Mouse (Mus musculus) heart, embryonic 11.5 days (tissue): ENCODE measurements around the gene Sipa1l2. TPM values are rescaled to one million over a fixed set of nuclear protein-coding genes. Genes with fewer than 3 reads are reported as not detected.

Source experiments
- ATAC-seq: fragments of 200-750 bp; cut with Nextera tagmentation; replicated peaks from 2 replicates; pipeline ENCODE4 v1.8.0; 2017; ENCODE audit warnings: moderate library complexity; ENCODE audit not compliant: insufficient number of reproducible peaks, low FRiP score, low TSS enrichment
- H3K27ac ChIP-seq: fragments of 300-500 bp; sonication (generic); 2 replicates; pipeline ENCODE4 v1.5.1; 2014; ENCODE audit warnings: mild to moderate bottlenecking, low read depth, low read length
- H3K27me3 ChIP-seq: fragments of 300-500 bp; sonication (generic); 2 replicates; pipeline ENCODE4 v1.6.1; 2014; ENCODE audit warnings: mild to moderate bottlenecking, low read length, mixed read lengths; ENCODE audit not compliant: control insufficient read depth, insufficient read depth
- H3K36me3 ChIP-seq: fragments of 300-500 bp; sonication (generic); 2 replicates; pipeline ENCODE4 v1.6.1; 2014; ENCODE audit warnings: mild to moderate bottlenecking, low read length, moderate library complexity, mixed read lengths; ENCODE audit not compliant: control insufficient read depth, insufficient read depth
- H3K4me1 ChIP-seq: fragments of 300-500 bp; sonication (generic); 2 replicates; pipeline ENCODE4 v1.6.1; 2014; ENCODE audit warnings: low read length; ENCODE audit not compliant: control insufficient read depth, insufficient read depth
- H3K4me2 ChIP-seq: fragments of 300-500 bp; sonication (generic); 2 replicates; pipeline ENCODE4 v1.6.1; 2014; ENCODE audit warnings: mild to moderate bottlenecking, moderate library complexity
- H3K4me3 ChIP-seq: fragments of 300-500 bp; sonication (generic); 2 replicates; pipeline ENCODE4 v1.5.1; 2014; ENCODE audit warnings: low read depth, low read length
- H3K9ac ChIP-seq: fragments of 300-500 bp; sonication (generic); 2 replicates; pipeline ENCODE4 v1.6.1; 2014; ENCODE audit warnings: mild to moderate bottlenecking, low read depth, low read length, moderate library complexity
- H3K9me3 ChIP-seq: fragments of 300-500 bp; sonication (generic); replicated peaks from 2 replicates; pipeline ENCODE4 v1.6.1; 2016; ENCODE audit warnings: low read length; ENCODE audit not compliant: control insufficient read depth
- WGBS: fragments of 180-500 bp; shearing (Covaris S2); extraction: QIAGEN DNeasy Blood & Tissue Kit; methylation state at CpG from one replicate; pipeline ENCODE4 v1.1.7; 2014; ENCODE audit not compliant: insufficient replicate concordance; 5-methylcytosine and 5-hydroxymethylcytosine counted together
- polyA plus RNA-seq: library from polyadenylated mRNA; unstranded; fragments of >200 nt; fragmentation: Nextera tagmentation; extraction: Ambion mirVana; gene quantifications from 2 replicates; pipeline ENCODE4 v1.2.1, GENCODE M21; 2014

Sipa1l2 gene
- polyA plus RNA-seq, 1 experiment from 2014 or later = 16.8 TPM

DNA sequence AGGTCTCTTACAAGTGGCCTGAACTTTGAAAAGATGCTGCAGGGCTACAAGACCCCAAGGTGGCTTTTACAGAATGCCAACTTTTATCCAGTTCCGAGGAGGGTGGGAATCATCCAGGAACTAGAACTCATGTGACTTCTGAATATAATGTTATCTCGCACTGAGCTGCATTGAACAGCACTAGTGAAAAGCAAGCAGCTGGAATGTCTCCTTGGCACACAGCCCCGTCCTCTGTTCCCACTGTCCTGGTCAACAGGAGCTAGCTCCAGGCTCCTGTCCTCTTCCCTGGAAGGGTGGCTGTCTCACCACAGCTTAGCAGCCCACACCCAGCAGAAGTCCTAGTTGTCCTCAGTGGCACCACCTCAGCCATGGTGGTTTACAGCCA, 124.4 kb downstream of the Sipa1l2 start:
- 29% methylated on average over 3 of the region's 3 CpGs for WGBS
- H3K4me1 ChIP-seq = peaks cover 48% of the 10 kb centered on the region
- H3K4me2 ChIP-seq = no peak overlapping the region
- H3K9me3 ChIP-seq = no peaks in the 10 kb centered on the region
- H3K4me3 ChIP-seq = no peak overlapping the region
- peaks cover 24% of the 10 kb centered on the region for H3K36me3 ChIP-seq
- H3K27me3 ChIP-seq = no peaks in the 10 kb centered on the region
- peak; percentile 56; the same call in 1 of the 2 replicates for ATAC-seq
- H3K9ac ChIP-seq = no peak overlapping the region
- peak overlapping the region; percentile 71 for H3K27ac ChIP-seq

DNA sequence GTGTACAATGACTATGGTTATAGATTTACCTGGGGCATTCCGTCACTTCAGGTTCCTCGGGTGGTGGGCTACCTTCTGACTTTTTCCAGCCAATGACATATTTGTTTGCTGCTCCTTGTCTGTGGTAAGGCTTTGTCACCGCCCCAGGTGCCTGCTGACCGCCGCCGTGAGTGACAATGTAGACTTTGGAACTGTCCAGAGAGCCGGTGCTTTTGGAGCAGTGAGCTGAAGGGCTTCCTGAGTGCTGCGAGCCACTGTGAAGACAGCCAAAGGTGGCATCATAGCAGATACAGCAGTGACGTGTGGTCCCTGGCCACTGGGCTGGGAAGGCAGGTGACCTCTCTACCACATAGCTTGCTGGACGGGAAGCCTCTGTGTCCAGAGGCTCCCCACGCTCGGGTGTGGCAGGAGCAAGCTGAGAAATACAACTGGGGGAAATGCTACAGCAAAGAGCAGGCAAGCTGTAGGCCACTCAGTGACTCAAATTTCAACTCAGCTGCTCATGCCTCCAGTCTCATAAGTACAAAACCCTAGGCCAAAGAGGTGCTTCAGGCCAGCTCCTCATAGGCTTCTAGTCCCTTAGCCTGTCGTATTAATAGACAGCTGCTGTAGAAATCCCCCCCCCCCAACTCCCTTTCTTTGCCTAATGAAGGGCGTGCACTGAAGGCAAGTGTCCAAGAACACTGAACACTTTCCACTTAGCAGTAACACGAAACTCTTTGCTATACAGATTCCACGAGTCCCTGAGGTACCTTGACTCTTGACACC, 125.0 kb downstream of the Sipa1l2 start:
- H3K9ac ChIP-seq = peak overlapping the region; percentile 6; the same call in 1 of the 2 replicates
- peak overlapping the region; percentile 71 for H3K27ac ChIP-seq
- H3K27me3 ChIP-seq = no peaks in the 10 kb centered on the region
- no peak for ATAC-seq
- H3K36me3 ChIP-seq = peaks cover 27% of the 10 kb centered on the region
- no peak overlapping the region for H3K4me2 ChIP-seq
- H3K4me3 ChIP-seq = no peak overlapping the region
- 70% methylated on average over 16 of the region's 16 CpGs for WGBS
- peaks cover 47% of the 10 kb centered on the region for H3K4me1 ChIP-seq
- H3K9me3 ChIP-seq = no peaks in the 10 kb centered on the region

DNA sequence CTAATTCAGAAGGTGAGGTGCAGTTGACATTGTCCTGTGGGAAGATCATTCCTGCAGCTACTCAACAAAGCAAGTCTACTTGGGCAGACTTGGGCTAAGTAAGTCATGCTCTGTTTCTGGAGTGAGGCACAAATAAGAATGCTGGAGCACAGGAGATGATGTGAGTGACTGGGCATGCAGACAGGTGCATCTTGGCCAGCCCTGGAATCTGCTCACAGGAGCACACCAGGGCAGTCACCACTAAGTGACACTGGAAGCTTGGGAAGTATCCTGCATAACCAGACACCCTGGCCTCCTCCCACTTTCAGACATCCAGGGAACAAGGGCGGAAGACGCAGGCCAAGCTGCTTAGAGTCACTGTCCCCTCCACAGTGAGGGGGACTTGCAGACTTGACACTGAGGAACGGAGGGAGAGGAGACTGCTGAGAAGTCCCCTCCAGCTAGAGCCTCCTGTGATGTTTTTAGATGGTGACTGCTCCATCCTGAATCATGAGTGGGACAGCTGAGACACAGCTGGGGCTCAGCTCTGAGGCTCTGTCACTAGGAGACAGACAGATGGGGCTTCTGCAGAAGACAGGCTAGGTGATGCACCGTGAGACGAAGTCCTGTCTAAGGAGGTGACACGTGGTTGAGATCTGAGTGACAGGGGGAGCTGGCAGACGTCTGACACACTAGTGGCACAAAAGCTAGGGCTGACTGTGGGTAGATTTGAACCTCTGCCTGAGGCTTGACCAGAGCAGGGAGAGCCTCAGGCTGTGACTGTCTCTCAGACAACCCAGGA, 134.1 kb downstream of the Sipa1l2 start:
- Histone ChIP-seq H3K27ac (peak overlapping the region; percentile 36; the same call in 1 of the 2 replicates), H3K4me2 (no peak overlapping the region)

DNA sequence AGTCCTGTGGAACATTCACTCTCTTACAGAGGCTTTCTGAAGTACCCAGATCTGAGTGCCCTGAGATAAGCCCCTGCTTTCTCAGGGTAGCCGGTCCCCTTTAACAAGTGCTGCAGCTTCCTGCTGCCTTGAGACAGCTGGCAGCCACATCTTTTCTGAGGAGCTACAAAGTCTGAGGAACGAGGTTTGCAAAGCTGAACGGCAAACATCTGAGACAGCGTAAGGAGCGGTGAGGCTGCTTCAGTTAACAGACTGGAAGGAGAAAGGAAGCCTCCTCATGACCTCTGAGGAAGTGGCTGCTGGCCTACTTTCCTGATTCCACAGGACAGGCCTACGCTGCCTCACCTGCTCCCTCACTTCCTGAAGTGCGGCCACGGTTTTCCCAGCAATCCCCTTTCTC, 135.5 kb downstream of the Sipa1l2 start:
- Histone ChIP-seq H3K4me1 (peaks cover 33% of the 10 kb centered on the region), H3K4me3 (no peak overlapping the region), H3K27me3 (no peaks in the 10 kb centered on the region), H3K9me3 (no peaks in the 10 kb centered on the region), H3K27ac (no peak overlapping the region), H3K36me3 (peaks cover 7% of the 10 kb centered on the region), H3K9ac (no peak overlapping the region), H3K4me2 (no peak overlapping the region)
- WGBS = 50% methylated on average over 8 of the region's 8 CpGs
- ATAC-seq = no peak

More for the DNA sequence above, 134.1 kb downstream of the Sipa1l2 start:
- H3K4me3 ChIP-seq = no peak overlapping the region
- peaks cover 13% of the 10 kb centered on the region for H3K36me3 ChIP-seq
- no peak overlapping the region for H3K9ac ChIP-seq
- 64% methylated on average over 7 of the region's 7 CpGs for WGBS
- H3K4me1 ChIP-seq = peaks cover 31% of the 10 kb centered on the region
- no peak for ATAC-seq
- H3K27me3 ChIP-seq = no peaks in the 10 kb centered on the region
- no peaks in the 10 kb centered on the region for H3K9me3 ChIP-seq

DNA sequence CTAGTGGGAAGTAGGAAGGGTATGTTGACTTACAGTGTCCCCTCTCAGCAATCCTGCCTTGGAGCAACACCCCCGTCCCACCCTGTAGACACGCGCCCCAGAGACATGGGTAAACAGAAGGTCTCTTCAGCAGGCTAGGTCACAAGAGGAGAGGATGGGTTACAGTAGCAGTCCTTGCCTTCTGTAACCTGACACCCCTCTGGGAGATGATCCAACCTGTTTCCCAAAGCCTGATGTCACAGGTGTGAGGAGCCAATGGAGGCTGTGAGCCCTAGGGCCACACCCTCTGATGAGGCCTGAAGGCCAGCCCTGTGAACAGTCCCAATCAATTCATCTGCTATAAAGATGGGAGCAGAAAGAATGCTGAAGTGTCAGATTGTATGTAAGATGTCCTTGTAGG, 138.3 kb downstream of the Sipa1l2 start:
- no peak overlapping the region for H3K4me3 ChIP-seq
- ATAC-seq = no peak
- no peaks in the 10 kb centered on the region for H3K27me3 ChIP-seq
- no peak overlapping the region for H3K9ac ChIP-seq
- 61% methylated on average over 3 of the region's 3 CpGs for WGBS
- H3K36me3 ChIP-seq = peaks cover 7% of the 10 kb centered on the region
- H3K4me1 ChIP-seq = peaks cover 29% of the 10 kb centered on the region
- no peak overlapping the region for H3K4me2 ChIP-seq
- H3K9me3 ChIP-seq = no peaks in the 10 kb centered on the region
- no peak overlapping the region for H3K27ac ChIP-seq

DNA sequence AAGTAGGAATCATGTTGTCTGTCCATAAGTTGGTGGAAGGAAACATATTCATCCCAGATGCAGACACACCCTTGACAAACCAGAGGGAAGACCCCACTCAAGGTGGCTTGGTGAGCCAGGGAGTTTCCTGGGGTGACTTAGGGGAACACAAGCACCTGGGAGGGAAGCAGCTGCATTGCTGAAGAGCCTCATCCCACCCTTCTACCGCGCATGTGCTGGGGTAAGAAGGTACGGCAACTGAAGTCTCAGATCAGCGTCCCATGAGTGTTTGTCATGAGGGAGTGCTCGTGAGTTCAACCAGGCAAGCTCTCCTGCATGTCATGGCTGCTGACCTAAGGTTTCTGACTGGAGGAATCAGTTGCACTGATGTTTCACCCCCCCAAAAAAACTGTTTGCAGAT, 138.8 kb downstream of the Sipa1l2 start:
- Histone ChIP-seq H3K4me3 (no peak overlapping the region), H3K27ac (no peak overlapping the region), H3K4me2 (no peak overlapping the region), H3K36me3 (peaks cover 7% of the 10 kb centered on the region), H3K27me3 (no peaks in the 10 kb centered on the region), H3K4me1 (peaks cover 29% of the 10 kb centered on the region), H3K9ac (no peak overlapping the region), H3K9me3 (no peaks in the 10 kb centered on the region)
- no peak for ATAC-seq
- WGBS = 89% methylated on average over 5 of the region's 5 CpGs

DNA sequence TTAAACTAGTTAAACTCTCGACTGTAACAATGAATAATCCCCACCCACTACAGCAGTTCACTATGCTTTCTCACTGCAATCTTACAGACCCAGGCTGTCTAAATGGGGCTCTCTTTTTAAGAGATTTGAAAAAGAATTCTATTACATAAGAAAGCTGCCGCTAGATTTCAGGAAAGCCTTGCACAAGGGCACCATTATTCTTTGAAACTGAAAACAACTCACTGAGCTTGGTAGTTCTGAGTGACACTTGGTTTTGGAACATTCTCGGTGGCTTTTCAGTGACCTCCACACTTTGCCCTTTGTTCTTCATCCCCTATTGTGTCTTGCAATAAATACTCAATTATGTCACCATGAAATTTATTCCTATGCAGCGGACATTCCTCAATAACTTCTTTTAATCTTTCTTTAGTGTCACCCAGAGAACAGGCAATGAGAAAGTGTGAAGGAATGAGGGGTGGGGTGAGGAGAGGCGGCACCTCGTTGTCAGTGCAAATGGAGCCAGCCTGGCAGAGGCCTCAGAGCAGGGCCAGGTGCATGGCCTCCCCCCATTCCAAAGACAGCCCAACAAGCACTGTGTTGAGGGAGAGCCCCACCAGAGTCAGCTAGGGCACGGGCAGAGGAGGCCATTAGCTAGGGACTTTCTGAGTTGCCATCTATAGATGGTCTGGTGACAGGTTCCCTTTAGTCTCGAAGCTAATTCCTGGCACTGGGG, 140.5 kb downstream of the Sipa1l2 start:
- no peak overlapping the region for H3K27ac ChIP-seq
- H3K4me3 ChIP-seq = no peak overlapping the region
- no peaks in the 10 kb centered on the region for H3K9me3 ChIP-seq
- no peak for ATAC-seq
- peaks cover 16% of the 10 kb centered on the region for H3K4me1 ChIP-seq
- H3K4me2 ChIP-seq = no peak overlapping the region
- WGBS = 67% methylated on average over 8 of the region's 8 CpGs
- no peaks in the 10 kb centered on the region for H3K27me3 ChIP-seq
- H3K36me3 ChIP-seq = peaks cover 7% of the 10 kb centered on the region
- no peak overlapping the region for H3K9ac ChIP-seq

DNA sequence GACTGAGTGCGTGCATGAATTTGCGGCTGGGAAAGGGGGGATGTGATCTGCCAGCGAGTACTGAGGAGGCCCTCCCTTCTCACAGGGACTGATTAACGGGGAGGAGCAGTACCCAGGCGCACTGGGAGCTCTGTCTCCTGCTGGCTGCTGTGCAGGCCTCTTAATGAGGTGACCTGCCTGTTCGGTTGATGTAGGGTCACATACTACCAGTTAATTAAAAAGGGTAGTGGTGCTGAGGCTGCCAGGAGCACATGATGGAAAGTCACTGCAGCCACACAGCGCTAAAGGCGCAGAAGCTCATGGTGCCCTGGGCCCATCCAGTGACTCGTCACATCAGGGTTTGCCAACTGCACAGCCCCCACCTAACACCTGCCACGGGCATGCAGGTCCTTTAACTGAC, 145.7 kb downstream of the Sipa1l2 start:
- Histone ChIP-seq H3K9ac (no peak overlapping the region), H3K27ac (no peak overlapping the region; the same call in 1 of the 2 replicates), H3K36me3 (peaks cover 15% of the 10 kb centered on the region; the same call in 1 of the 2 replicates), H3K27me3 (no peaks in the 10 kb centered on the region), H3K4me3 (no peak overlapping the region), H3K9me3 (no peaks in the 10 kb centered on the region), H3K4me1 (peaks cover 14% of the 10 kb centered on the region), H3K4me2 (no peak overlapping the region)
- ATAC-seq = no peak
- 66% methylated on average over 10 of the region's 10 CpGs for WGBS
